Mouse (Mus musculus) lung, postnatal 0 days (tissue): Measurements from ENCODE around the gene Hltf.

Experiments used
- CTCF ChIP-seq: IDR thresholded peaks from 2 replicates; pipeline ENCODE4 v1.5.1; 2016; ENCODE audit warnings: antibody characterized with exemption, mild to moderate bottlenecking
- EP300 ChIP-seq: IDR thresholded peaks from 2 replicates; pipeline ENCODE4 v1.6.1; 2016; ENCODE audit warnings: antibody characterized with exemption, mild to moderate bottlenecking, control low read depth

DNA sequence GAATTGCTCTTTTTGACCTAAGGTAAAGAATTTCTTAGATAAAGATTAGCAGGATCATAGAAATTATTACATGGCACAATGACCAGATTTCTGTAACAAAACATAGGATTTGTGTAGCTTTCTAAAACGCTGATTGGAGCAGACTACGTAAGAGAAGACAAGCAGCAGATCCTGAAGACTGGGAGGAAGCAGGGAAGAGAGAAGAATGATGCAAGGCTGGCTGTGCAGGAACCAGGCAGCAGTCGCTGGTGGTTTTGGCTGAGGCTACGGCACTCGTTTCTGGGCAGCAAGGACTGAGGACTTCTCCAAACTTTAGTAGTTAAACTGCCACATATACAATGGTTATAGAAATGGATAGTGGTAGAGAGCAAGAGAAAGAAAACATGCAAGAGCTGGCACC, 71.9 kb downstream of the Hltf start:
- no peak for TF ChIP-seq CTCF
- TF ChIP-seq EP300, result no peak
